Comparison of ENCODE assay signal across 9 mouse cellular contexts in the genomic region with DNA sequence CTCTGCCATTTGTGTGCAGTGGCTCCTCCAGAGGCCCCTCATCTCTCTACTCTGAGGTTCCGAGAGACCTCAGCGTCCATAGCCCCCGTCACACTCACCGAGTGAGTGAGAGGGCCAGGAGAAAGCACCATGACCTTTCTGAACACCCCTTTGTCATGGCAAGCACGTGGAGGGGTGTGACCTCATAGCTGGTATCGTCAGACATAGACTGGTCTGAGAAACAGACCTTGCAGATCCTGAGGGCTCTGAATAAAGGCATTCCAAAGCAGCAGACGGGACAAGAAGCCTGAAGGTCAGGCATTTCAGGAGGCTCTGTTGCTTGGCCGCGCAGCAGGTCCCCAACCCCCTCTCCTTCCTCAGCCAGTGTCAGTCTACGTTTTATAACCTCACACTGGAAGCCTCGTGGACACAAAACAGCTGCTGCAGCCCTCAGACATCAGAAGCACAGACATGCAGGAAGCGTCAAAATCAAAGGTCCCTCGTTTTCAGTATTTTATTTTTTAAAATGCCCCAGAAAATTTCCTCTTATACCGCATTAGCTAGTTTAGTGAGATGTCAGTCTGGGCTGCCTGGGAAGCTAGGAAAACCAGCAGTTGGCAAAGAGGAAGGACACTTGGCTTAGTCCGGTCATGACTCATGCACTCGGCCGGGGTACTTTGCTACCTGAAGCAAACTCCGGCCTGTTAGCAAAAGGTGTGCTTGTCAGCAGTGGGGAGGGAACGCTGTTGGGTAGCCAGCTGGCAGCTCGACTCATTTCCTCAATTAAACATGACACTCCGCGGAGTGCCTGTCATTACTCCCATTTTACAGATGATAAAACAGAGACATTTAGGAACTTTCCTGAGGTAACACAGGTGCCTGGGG. TPM values are rescaled to one million over a fixed set of nuclear protein-coding genes. Genes with fewer than 3 reads are reported as not detected.
DNase-seq lines count a peak whose midpoint lies in the region; ATAC-seq lines count a peak whose summit lies in the region.
"Had no signal": no experiment of that assay in that cellular context is flagged by ENCODE, and none has a peak within 500 bp of the region (broad histone marks: within the 10 kb centered on the region; RNA-seq: fewer than 3 reads in every experiment).

No protein-coding gene starts in this region.

- no peak overlapping the region for H3K4me3 ChIP-seq in heart, embryonic 12.5 days
- H3K4me3 ChIP-seq: midbrain, embryonic 10.5 days had no signal

- DNase-seq in heart, adult 11 months: peak; percentile 93
- peak; percentile 59 for DNase-seq in adrenal gland, postnatal 25 days
- peak; percentile 36 for DNase-seq in kidney, adult 11 months
- peak; percentile 54 for DNase-seq in lung, postnatal 10 days
- no peak for DNase-seq in layer of hippocampus, adult 11-12 months (ENCODE audit: low spot score)
- no peak for DNase-seq in neural tube, embryonic 10.5 days (ENCODE audit: extremely low spot score, low spot score)
- DNase-seq in layer of hippocampus, adult 18-20 months (ENCODE audit: low spot score in 2 of 2): no peak

- H3K9ac ChIP-seq in heart, embryonic 12.5 days: no peak overlapping the region

- no peaks in the 10 kb centered on the region for H3K36me3 ChIP-seq in heart, embryonic 12.5 days
- H3K36me3 ChIP-seq: midbrain, embryonic 10.5 days had no signal

- peaks cover 52% of the 10 kb centered on the region for H3K4me1 ChIP-seq in heart, embryonic 12.5 days (replicated peaks)

- H3K9me3 ChIP-seq in heart, embryonic 12.5 days (replicated peaks): no peaks in the 10 kb centered on the region

- ATAC-seq in heart, embryonic 12.5 days (ENCODE audit: insufficient number of reproducible peaks, low FRiP score): no peak

- H3K27me3 ChIP-seq in heart, embryonic 12.5 days (replicated peaks): peaks cover 5% of the 10 kb centered on the region; the same call in 1 of the 2 replicates

- no peak overlapping the region for H3K4me2 ChIP-seq in heart, embryonic 12.5 days

- WGBS in heart, embryonic 12.5 days: 56% methylated on average over 22 of the region's 22 CpGs

- H3K27ac ChIP-seq in heart, embryonic 12.5 days (ENCODE audit: poor library complexity, severe bottlenecking): no peak overlapping the region

RNA-seq across cellular contexts. Expression of gene Atp2a3, which starts 9.6 kb away (rescaled TPM):
- 4.8 and 5.7 TPM in 2 replicates for polyA plus RNA-seq in heart, embryonic 12.5 days (2016; fragmentation: Nextera tagmentation; extraction: Ambion mirVana)
- 5.4 and 6.3 TPM in 2 replicates for total RNA-seq in adrenal gland, postnatal 25 days (2021)
- total RNA-seq in layer of hippocampus, adult 18-20 months (2021): 1 to 10 TPM; 5.3 to 5.5 TPM

RNA-seq across cellular contexts. Expression of gene P2rx1, which starts 47.5 kb away (rescaled TPM):
- 2.2 and 2.7 TPM in 2 replicates for polyA plus RNA-seq in heart, embryonic 12.5 days (2016; fragmentation: Nextera tagmentation; extraction: Ambion mirVana)
- 0.15 TPM in 1 of 2 replicates, not detected in the other for total RNA-seq in adrenal gland, postnatal 25 days (2021)
- under 1 TPM; 0.25 to 0.27 TPM for total RNA-seq in layer of hippocampus, adult 18-20 months (2021)

Comparison
In these comparisons a context has a peak if more than half of its experiments do, and no peak if none do; other contexts are left out.
1. DNase-seq: peak in heart, adult 11 months (single experiment), adrenal gland, postnatal 25 days (single experiment), kidney, adult 11 months (single experiment) and lung, postnatal 10 days (single experiment); none in layer of hippocampus, adult 11-12 months (single experiment), neural tube, embryonic 10.5 days (single experiment) and layer of hippocampus, adult 18-20 months (0 of 2).